Mouse (Mus musculus): ENCODE results near the gene Cavin1. TPM values are rescaled to one million over a fixed set of nuclear protein-coding genes. Genes with fewer than 3 reads are reported as not detected.
A peak's percentile ranks its signal among the peaks of the same experiment; 100 is the strongest.

Cavin1 gene
- polyA plus RNA-seq, 1 experiment from 2014 or later = 461 TPM

DNA sequence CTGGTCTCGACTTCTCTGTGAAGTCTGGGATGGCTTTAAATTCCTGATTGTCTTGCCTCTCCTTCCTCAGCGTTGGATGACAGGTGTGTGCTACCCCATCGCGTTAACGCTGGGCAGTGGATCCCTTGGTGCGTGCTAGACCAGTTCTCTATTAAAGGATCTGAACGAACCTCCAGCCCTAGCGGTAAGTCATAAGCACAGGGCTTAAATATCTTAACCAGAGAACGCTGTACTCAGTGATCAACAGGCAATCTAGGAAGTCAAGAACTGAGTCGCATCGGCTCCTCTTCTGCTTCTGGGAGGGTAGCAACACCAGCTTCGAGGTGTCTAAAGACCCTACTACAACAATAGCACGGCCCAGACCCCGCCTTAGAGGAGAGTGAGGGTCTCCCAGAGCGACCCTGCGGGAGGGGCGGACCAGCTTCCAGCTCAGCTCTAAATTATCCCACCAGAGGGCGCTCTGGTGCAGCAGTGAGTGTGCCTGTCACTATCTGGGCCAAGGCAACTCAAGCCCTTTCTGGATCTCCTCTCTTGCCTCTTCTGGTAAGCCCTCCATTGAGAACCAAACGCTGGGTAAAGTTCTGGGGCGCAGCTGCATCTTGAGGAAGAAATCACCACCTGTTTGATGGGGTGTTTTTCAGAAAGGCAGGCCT lies 12.6 kb upstream of the Cavin1 start:
- peak; percentile 84 for ATAC-seq (ENCODE audit: low read depth)
- Histone ChIP-seq H3K27ac (ENCODE audit: low read length) (peak overlapping the region; percentile 42; the same call in 1 of the 2 replicates), H3K9me3 (ENCODE audit: control insufficient read depth, low read length) (no peaks in the 10 kb centered on the region), H3K27me3 (ENCODE audit: control insufficient read depth, insufficient read depth, low read depth, low read length) (no peaks in the 10 kb centered on the region), H3K4me1 (replicated peaks; ENCODE audit: control insufficient read depth, insufficient read depth, low read length) (peaks cover 9% of the 10 kb centered on the region), H3K9ac (ENCODE audit: low read length) (peak overlapping the region; percentile 64), H3K4me3 (ENCODE audit: low read length) (peak overlapping the region; percentile 42), H3K36me3 (ENCODE audit: control insufficient read depth, insufficient read depth, low read length) (no peaks in the 10 kb centered on the region), H3K4me2 (ENCODE audit: low read depth, low read length) (peak overlapping the region; percentile 57)
- 4% methylated on average over 20 of the region's 20 CpGs for WGBS

DNA sequence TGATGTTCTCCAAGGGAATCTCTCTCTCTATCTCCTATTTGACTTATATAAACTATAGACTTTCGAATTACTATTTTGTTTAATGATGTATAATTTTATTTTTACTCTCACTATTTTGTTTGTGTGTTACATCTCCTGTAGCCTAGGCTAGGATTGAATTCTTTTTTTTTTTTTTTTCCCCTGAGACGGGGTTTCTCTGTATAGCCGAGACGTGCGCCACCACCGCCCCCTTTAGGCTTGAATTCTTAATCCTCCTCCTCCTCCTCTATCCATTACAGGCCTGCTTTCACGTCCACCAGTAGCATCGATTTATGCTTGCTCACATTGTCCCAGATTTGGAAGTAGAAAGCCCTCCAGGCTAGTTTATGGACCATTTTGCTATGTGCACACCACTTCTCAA lies 11.4 kb upstream of the Cavin1 start:
- H3K9me3 ChIP-seq (ENCODE audit: control insufficient read depth, low read length) = no peaks in the 10 kb centered on the region
- no peak for ATAC-seq (ENCODE audit: low read depth)
- no peak overlapping the region for H3K9ac ChIP-seq (ENCODE audit: low read length)
- peaks cover 9% of the 10 kb centered on the region for H3K4me1 ChIP-seq (replicated peaks; ENCODE audit: control insufficient read depth, insufficient read depth, low read length)
- H3K4me3 ChIP-seq (ENCODE audit: low read length) = no peak overlapping the region
- H3K36me3 ChIP-seq (ENCODE audit: control insufficient read depth, insufficient read depth, low read length) = no peaks in the 10 kb centered on the region
- H3K4me2 ChIP-seq (ENCODE audit: low read depth, low read length) = no peak overlapping the region
- no peak overlapping the region for H3K27ac ChIP-seq (ENCODE audit: low read length)
- 28% methylated on average over 8 of the region's 8 CpGs for WGBS
- H3K27me3 ChIP-seq (ENCODE audit: control insufficient read depth, insufficient read depth, low read depth, low read length) = no peaks in the 10 kb centered on the region

DNA sequence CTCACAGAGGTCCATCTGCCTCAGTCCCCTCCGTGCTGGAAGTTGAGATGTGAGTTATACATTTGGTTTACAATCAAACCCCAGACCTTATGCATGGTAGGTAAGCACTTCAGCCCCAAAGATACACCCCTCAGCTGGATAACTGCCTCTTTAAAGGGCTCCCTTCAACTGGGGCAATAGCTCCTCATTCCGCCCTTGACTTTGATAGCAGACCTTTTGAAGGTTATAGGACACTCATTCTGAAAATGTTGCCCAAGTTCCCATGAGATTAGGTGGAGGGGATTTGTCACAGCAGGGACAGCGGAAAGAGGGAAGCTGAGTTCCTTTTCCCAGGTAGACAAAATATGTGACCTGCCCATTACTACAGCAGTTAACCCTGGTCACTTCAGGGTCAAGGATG lies 10.5 kb upstream of the Cavin1 start:
- Histone ChIP-seq H3K36me3 (ENCODE audit: control insufficient read depth, insufficient read depth, low read length) (no peaks in the 10 kb centered on the region), H3K4me1 (replicated peaks; ENCODE audit: control insufficient read depth, insufficient read depth, low read length) (peaks cover 9% of the 10 kb centered on the region), H3K27me3 (ENCODE audit: control insufficient read depth, insufficient read depth, low read depth, low read length) (no peaks in the 10 kb centered on the region), H3K4me2 (ENCODE audit: low read depth, low read length) (no peak overlapping the region), H3K27ac (ENCODE audit: low read length) (no peak overlapping the region), H3K9me3 (ENCODE audit: control insufficient read depth, low read length) (no peaks in the 10 kb centered on the region), H3K9ac (ENCODE audit: low read length) (no peak overlapping the region), H3K4me3 (ENCODE audit: low read length) (no peak overlapping the region)
- ATAC-seq (ENCODE audit: low read depth) = no peak
- 50% methylated on average over 3 of the region's 3 CpGs for WGBS

DNA sequence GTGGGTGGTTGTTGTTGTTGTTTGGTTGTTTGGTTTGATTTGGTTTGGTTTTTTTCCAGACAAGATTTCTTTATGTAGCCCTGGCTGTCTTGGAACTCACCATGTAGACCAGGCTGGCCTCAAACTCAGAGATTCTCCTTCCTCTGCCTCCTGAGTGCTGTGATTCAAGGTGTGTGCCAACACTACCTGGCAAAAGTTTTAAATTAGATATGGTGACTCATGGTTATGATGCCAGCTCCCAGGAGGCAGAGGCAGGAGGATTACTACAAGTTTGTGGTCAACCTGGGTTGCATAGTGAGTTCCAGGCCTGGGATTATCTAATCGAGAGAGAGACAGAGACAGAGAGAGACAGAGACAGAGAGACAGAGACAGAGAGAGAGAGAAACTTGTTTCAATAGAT lies 9.8 kb upstream of the Cavin1 start:
- Histone ChIP-seq H3K4me2 (ENCODE audit: low read depth, low read length) (no peak overlapping the region), H3K27ac (ENCODE audit: low read length) (peak overlapping the region; percentile 77), H3K9me3 (ENCODE audit: control insufficient read depth, low read length) (no peaks in the 10 kb centered on the region), H3K4me3 (ENCODE audit: low read length) (no peak overlapping the region), H3K4me1 (replicated peaks; ENCODE audit: control insufficient read depth, insufficient read depth, low read length) (peaks cover 9% of the 10 kb centered on the region), H3K27me3 (ENCODE audit: control insufficient read depth, insufficient read depth, low read depth, low read length) (no peaks in the 10 kb centered on the region), H3K9ac (ENCODE audit: low read length) (no peak overlapping the region), H3K36me3 (ENCODE audit: control insufficient read depth, insufficient read depth, low read length) (no peaks in the 10 kb centered on the region)
- ATAC-seq (ENCODE audit: low read depth) = no peak
- WGBS = 63% methylated on average over 1 of the region's 1 CpGs

DNA sequence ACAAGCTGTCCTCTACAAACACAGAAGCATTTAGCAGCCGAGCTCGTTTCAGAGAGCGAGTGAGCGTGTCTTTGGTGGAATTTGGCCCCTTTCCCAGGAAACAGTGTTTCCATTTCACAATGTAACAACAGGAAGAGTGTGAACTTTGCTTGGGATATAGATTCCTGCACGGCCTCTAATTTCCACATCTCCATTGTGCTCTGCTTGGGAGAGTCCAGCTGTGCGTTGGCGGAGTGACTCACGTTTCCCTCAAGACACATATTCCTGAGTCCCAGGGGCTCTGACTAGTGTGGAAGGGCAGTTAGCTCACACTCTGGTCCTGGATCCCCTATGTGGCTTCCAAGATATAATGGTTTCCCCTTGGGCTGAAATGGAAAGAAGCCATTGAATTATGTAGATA lies 9.2 kb upstream of the Cavin1 start:
- Histone ChIP-seq H3K36me3 (ENCODE audit: control insufficient read depth, insufficient read depth, low read length) (no peaks in the 10 kb centered on the region), H3K4me3 (ENCODE audit: low read length) (no peak overlapping the region), H3K27me3 (ENCODE audit: control insufficient read depth, insufficient read depth, low read depth, low read length) (no peaks in the 10 kb centered on the region), H3K9me3 (ENCODE audit: control insufficient read depth, low read length) (no peaks in the 10 kb centered on the region), H3K4me2 (ENCODE audit: low read depth, low read length) (peak overlapping the region; percentile 20; the same call in 1 of the 2 replicates), H3K9ac (ENCODE audit: low read length) (no peak overlapping the region), H3K27ac (ENCODE audit: low read length) (peak overlapping the region; percentile 77), H3K4me1 (replicated peaks; ENCODE audit: control insufficient read depth, insufficient read depth, low read length) (peaks cover 9% of the 10 kb centered on the region)
- WGBS = 30% methylated on average over 8 of the region's 8 CpGs
- peak; percentile 84 for ATAC-seq (ENCODE audit: low read depth)

DNA sequence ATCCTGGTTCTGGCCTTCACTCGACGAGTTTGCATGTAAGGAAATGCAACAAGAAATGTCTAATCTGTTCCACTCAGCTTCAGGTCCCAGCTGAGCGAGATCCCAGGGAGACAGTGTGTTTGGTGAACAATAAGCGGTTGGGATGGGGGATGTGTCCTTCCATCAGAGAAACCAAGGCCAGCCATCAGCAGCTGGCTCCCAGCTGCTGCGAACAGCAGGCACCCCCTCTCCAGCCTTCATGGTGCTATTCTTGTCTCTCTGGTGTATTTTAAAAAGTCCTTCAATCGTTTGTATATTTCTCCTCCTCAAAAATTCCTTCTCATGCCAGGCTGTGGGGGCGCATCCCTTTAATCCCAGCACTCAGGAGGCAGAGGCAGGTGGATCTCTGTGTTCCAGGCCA lies 4.6 kb upstream of the Cavin1 start:
- H3K4me3 ChIP-seq (ENCODE audit: low read length) = no peak overlapping the region
- H3K36me3 ChIP-seq (ENCODE audit: control insufficient read depth, insufficient read depth, low read length) = no peaks in the 10 kb centered on the region
- peaks cover 14% of the 10 kb centered on the region for H3K4me1 ChIP-seq (replicated peaks; ENCODE audit: control insufficient read depth, insufficient read depth, low read length)
- ATAC-seq (ENCODE audit: low read depth) = no peak
- no peaks in the 10 kb centered on the region for H3K27me3 ChIP-seq (ENCODE audit: control insufficient read depth, insufficient read depth, low read depth, low read length)
- no peak overlapping the region for H3K4me2 ChIP-seq (ENCODE audit: low read depth, low read length)
- 0 out of 2 replicates have a peak overlapping the region, but pooled peaks have one; percentile 16 for H3K9ac ChIP-seq (ENCODE audit: low read length)
- WGBS = 52% methylated on average over 7 of the region's 7 CpGs
- H3K27ac ChIP-seq (ENCODE audit: low read length) = no peak overlapping the region
- H3K9me3 ChIP-seq (ENCODE audit: control insufficient read depth, low read length) = no peaks in the 10 kb centered on the region

DNA sequence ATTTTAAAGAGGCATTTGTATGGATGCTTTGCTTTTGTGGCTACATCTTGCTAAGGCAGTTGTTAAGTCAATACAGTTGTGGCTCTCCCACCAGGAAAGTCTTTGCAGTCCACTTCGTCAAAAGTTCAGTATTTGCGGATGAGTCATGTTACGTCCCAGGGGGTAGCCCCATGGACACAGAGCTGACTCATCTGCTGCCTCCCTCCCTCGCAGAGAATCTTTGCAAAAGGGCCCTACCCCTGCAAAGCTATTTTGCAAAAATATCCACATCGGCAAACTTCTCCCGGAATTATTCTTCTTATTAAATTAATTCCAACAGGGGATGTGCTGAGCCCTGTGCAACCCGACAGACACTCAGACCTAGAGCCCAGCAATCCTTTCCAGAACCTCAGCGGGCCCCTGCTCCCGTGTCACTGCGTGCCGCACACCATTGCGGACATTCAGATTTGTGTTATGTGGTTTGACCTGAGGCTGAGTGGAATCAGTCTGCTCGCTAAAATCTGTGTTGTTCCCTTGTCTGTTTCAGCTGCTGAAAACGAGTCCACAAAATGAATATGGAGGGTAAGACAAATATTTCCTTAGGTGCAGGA lies 3.8 kb upstream of the Cavin1 start:
- ATAC-seq (ENCODE audit: low read depth) = no peak
- 52% methylated on average over 14 of the region's 14 CpGs for WGBS
- H3K27ac ChIP-seq (ENCODE audit: low read length) = no peak overlapping the region

DNA sequence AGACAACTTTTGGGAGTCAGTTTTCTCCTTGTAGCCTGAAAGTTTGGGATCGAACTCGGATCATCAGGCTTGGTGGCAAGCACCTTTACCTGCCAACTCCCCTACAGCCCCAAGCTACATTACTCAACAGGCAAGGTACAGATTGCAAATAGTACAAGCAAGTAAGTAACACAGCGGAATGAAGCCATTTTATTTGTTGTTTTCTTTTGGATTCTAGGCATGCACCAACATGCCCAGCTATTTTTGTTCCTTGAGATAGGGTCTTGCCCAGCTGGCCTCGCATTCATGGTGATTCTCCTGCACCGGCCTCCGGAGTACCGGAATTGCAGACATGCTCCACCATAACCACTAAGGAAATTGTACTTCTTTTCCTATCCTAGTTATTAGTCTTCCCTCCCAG lies 2.6 kb upstream of the Cavin1 start:
- Histone ChIP-seq H3K27ac (ENCODE audit: low read length) (no peak overlapping the region), H3K4me3 (ENCODE audit: low read length) (no peak overlapping the region), H3K36me3 (ENCODE audit: control insufficient read depth, insufficient read depth, low read length) (no peaks in the 10 kb centered on the region), H3K4me1 (replicated peaks; ENCODE audit: control insufficient read depth, insufficient read depth, low read length) (peaks cover 10% of the 10 kb centered on the region), H3K27me3 (ENCODE audit: control insufficient read depth, insufficient read depth, low read depth, low read length) (no peaks in the 10 kb centered on the region), H3K9ac (ENCODE audit: low read length) (no peak overlapping the region), H3K4me2 (ENCODE audit: low read depth, low read length) (no peak overlapping the region), H3K9me3 (ENCODE audit: control insufficient read depth, low read length) (no peaks in the 10 kb centered on the region)
- no peak for ATAC-seq (ENCODE audit: low read depth)
- 88% methylated on average over 7 of the region's 7 CpGs for WGBS

More for the DNA sequence above, 3.8 kb upstream of the Cavin1 start:
- H3K4me3 ChIP-seq (ENCODE audit: low read length) = no peak overlapping the region
- H3K36me3 ChIP-seq (ENCODE audit: control insufficient read depth, insufficient read depth, low read length) = no peaks in the 10 kb centered on the region
- no peak overlapping the region for H3K4me2 ChIP-seq (ENCODE audit: low read depth, low read length)
- H3K9me3 ChIP-seq (ENCODE audit: control insufficient read depth, low read length) = no peaks in the 10 kb centered on the region
- H3K4me1 ChIP-seq (replicated peaks; ENCODE audit: control insufficient read depth, insufficient read depth, low read length) = peaks cover 8% of the 10 kb centered on the region
- H3K9ac ChIP-seq (ENCODE audit: low read length) = no peak overlapping the region
- no peaks in the 10 kb centered on the region for H3K27me3 ChIP-seq (ENCODE audit: control insufficient read depth, insufficient read depth, low read depth, low read length)

DNA sequence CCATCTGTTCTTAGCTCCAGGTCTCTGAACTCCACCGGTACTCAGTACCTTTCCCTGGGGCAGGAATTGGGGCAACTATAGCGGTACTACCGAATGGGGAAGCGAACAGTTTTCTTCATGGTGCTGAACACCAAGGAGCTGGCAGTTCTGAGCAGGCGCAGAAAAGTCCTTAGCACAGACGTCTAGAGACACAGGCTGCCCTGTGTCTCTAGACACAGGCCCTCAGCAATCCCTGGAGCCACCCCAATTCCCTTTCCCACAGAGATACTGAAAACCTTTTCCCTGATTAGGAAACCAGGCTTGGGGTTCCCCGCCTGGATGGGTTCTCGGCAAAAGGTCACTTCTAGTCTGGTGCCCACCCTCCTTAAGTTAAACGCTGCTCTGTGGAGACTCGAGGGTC lies 768 bp upstream of the Cavin1 start:
- Histone ChIP-seq H3K9me3 (ENCODE audit: control insufficient read depth, low read length) (no peaks in the 10 kb centered on the region), H3K9ac (ENCODE audit: low read length) (peak overlapping the region; percentile 84), H3K4me2 (ENCODE audit: low read depth, low read length) (peak overlapping the region; percentile 76), H3K4me1 (replicated peaks; ENCODE audit: control insufficient read depth, insufficient read depth, low read length) (peaks cover 23% of the 10 kb centered on the region), H3K27ac (ENCODE audit: low read length) (peak overlapping the region; percentile 92), H3K27me3 (ENCODE audit: control insufficient read depth, insufficient read depth, low read depth, low read length) (no peaks in the 10 kb centered on the region), H3K36me3 (ENCODE audit: control insufficient read depth, insufficient read depth, low read length) (peaks cover 1% of the 10 kb centered on the region; the same call in 1 of the 2 replicates), H3K4me3 (ENCODE audit: low read length) (no peak overlapping the region)
- no peak for ATAC-seq (ENCODE audit: low read depth)
- 66% methylated on average over 10 of the region's 10 CpGs for WGBS

Measured in lung, embryonic 16.5 days (tissue).